Mouse (Mus musculus) left cerebral cortex, adult 2 months (tissue): ENCODE measurements around the gene Flvcr1. TPM values are rescaled to one million over a fixed set of nuclear protein-coding genes. Genes with fewer than 3 reads are reported as not detected.

Experiments
- DNase-seq, 2 experiments: peaks; one replicate each; pipeline ENCODE4 v3.0.0; 2021 to 2022; ENCODE audit warnings: low spot score in 2 of 2, mixed read lengths in 1 of 2; ENCODE audit errors: extremely low spot score in 1 of 2
- H3K27ac ChIP-seq: fragments of 200-600 bp; 2 replicates; pipeline ENCODE4 v1.8.1; 2022
- H3K4me3 ChIP-seq: fragments of 200-600 bp; 2 replicates; pipeline ENCODE4 v1.8.1; 2022
- CTCF ChIP-seq: fragments of 200-600 bp; IDR thresholded peaks from 2 replicates; pipeline ENCODE4 v1.8.1; 2022; ENCODE audit warnings: antibody characterized with exemption, mild to moderate bottlenecking, moderate library complexity
- intact Hi-C: fragments of 180-260 bp; cut with DNase I; formaldehyde crosslinking; loops from one replicate; pipeline ENCODE4 v1.15.1; 2025
- total RNA-seq, 2 experiments: library from RNA; stranded (reverse); gene quantifications; 2 replicates each; pipeline ENCODE4 v1.2.3; 2021

Flvcr1 gene
- total RNA-seq, 2 experiments from 2014 or later: 14.4 to 16.8 TPM

GRCm38 (mm10) chr1:191008707-191009106 is 17.3 kb downstream of the Flvcr1 start:
- peak; percentile 39 for TF ChIP-seq CTCF
- H3K27ac ChIP-seq: no peak overlapping the region
- H3K4me3 ChIP-seq: no peak overlapping the region
- DNase-seq: no peak
- intact Hi-C loops: no loop called here

DNA sequence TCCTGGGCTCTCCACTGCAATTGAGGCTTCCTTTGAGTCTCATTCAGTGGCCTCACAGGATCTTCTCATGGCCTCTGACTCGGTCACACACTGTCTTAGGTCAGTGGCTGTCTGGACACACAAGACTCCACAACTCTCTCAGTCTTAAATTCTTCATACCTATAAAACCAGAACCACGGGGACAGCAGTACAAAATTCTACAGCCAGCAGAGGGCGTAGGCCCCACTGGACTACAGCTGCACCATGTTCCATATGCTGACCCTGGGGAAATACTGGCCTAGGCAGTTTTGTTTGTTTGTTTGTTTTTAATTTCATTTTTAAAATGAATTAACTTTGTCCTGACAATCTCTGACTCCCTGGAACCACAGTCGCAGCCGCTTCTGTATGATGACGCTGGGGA is 23.8 kb downstream of the Flvcr1 start:
- no peak for DNase-seq
- Histone ChIP-seq H3K4me3 (no peak overlapping the region), H3K27ac (no peak overlapping the region)
- intact Hi-C loops: loop anchor here (5.0 kb wide), 1 partner anchor 75 kb away; no protein-coding TSS in a partner anchor
- TF ChIP-seq CTCF: peak; percentile 42

DNA sequence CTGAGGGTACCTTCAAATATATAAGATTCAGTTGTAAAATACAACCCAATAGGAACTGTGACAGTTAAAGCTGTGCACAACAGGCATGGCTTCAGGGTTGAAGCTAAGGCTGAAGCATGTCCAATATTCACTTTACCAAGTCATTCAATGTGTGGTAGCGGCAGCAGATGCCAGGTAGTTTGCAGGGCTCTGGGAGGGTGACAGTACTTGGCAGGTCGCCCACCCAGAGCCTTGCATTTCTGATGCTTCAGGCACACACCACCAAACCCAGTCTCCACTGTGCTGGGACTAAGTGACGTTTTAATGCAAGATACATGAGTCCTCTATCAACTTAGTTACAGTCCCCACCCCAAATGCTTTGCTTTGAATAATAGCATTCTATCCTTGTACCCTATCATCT is 25.3 kb downstream of the Flvcr1 start:
- no peak overlapping the region for H3K27ac ChIP-seq
- no peak overlapping the region for H3K4me3 ChIP-seq
- no peak for DNase-seq
- intact Hi-C loops: loop anchor here (5.0 kb wide), 1 partner anchor 77 kb away; no protein-coding TSS in a partner anchor
- TF ChIP-seq CTCF: no peak

DNA sequence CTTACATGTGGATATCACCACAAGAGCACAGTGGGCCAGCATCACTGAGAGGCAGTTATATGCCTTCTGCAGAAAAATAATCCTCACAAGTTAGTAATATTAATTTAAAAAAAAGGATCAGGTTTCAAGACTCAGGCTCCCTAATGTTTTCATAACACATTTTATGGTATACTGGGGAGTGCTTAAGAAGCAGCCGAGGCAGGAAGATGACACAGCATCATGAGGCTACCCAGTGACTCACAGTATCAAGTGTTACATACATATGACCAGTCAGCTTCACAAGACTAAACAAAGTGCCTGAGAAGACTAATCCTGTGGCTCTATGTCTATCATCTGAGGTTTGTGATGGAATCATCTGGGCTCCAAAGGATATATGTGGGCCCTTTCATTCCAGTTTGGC is 27.9 kb downstream of the Flvcr1 start:
- TF ChIP-seq CTCF: no peak
- intact Hi-C loops: no loop called here
- DNase-seq: no peak
- Histone ChIP-seq H3K27ac (no peak overlapping the region), H3K4me3 (no peak overlapping the region)

DNA sequence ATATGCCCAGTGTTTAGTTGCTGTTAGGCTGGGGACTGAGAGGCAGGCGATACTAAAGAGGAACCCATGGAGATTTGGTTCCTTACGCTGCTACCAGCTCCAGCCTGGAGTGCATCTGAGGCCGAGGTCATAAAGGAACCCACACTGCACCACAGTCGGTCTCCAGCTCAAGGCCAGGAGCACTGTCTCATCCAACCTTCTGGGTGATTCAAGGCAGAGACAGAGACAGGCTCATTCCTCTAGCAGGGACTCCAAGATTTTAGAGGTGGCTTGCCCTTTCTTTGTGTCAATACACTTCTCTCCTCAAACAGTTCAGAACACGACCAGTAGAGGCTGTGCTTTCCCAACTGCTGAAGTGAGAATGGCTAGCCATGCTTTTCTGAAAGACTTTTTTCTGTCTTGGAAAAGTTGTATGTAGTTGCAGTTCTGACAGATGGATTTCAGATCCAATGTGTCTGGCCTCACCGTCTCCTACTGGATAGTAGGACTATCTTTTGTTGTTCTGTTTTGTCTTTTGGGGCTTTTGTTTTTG is 29.5 kb downstream of the Flvcr1 start:
- TF ChIP-seq CTCF: peak; percentile 44
- H3K4me3 ChIP-seq: no peak overlapping the region
- intact Hi-C loops: no loop called here
- H3K27ac ChIP-seq: no peak overlapping the region
- DNase-seq: no peak

- no peak overlapping the region for H3K4me3 ChIP-seq
- intact Hi-C loops: no loop called here
These were observed 30.4 kb downstream of the Flvcr1 start for GRCm38 (mm10) chr1:190995548-190995947.

GRCm38 (mm10) chr1:190989437-190990082 is 36.4 kb downstream of the Flvcr1 start:
- Histone ChIP-seq H3K4me3 (no peak overlapping the region), H3K27ac (no peak overlapping the region)
- TF ChIP-seq CTCF: peak; percentile 38
- intact Hi-C loops: loop anchor here (1.0 kb wide), 1 partner anchor 45 kb away; no protein-coding TSS in a partner anchor
- DNase-seq: no peak

More at GRCm38 (mm10) chr1:190995548-190995947, 30.4 kb downstream of the Flvcr1 start:
- DNase-seq: peak; percentile 24 to 26
- TF ChIP-seq CTCF: no peak
- no peak overlapping the region for H3K27ac ChIP-seq

DNA sequence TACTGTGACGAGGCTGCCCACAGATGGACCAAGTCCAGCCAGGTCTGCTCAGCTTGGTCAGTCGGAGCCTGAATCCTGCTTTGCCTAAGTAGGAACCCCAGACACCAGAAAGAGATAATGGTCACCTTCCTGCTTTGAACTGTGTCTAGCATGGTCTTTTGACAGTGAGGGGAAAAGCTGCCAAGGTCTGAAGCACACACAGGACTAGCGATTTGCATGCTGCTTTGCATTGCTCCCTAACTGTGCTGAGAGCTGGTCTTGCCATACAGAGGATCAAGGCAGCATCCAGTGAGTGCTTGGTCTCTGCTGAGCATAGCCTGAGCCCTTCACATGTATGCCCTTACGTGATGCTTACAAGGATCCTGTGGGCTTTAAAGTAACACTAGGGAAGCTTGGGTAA is 44.5 kb downstream of the Flvcr1 start:
- intact Hi-C loops: no loop called here
- no peak overlapping the region for H3K27ac ChIP-seq

DNA sequence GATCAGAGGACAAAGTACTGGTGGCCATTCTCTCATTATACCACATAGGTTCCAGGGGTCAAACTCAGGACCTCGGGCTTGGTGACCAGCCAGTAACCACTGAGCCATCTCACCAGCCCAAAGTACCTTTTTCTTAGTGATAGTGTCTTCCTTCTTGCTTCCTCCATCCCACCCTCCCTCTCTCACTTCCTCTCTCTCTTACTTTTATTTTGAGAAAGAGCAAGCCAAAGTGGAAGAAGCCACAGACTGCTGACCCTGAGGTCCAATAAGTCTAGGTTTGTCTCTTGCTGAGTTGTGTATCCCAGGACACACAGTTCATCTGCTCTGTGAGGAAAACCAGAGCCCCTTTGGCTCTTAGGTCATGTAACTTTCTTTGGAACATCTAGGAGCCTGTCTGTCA is 45.5 kb downstream of the Flvcr1 start:
- TF ChIP-seq CTCF: no peak

More for the DNA sequence above, 44.5 kb downstream of the Flvcr1 start:
- DNase-seq: no peak
- no peak for TF ChIP-seq CTCF
- H3K4me3 ChIP-seq: no peak overlapping the region

DNA sequence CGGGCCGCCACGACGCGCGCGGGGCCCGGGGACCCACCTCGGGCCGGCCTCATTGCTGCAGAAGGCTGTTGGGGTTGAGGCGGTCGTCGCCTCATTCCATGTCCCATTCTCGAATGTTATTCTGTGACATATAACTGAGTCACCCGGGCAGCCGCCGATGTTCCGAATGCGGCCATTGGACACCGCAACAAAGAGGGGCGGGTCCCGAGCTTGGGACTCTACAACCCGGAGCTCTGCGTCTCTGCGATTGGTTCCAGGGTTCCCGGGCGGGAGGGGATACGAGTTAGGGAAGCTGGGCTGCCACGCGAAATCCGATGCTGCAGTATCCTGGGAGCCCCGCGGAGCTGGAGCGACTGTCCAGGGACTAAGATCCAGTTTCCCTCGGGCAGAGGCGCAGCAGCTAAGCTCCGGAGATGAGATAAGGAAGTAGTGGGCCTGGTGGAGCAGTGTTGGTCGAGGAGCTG is 46.8 kb downstream of the Flvcr1 start, which contains the start of gene Vash2:
Vash2 (minus strand) TSS at position 197 of the 464 bp plus-strand sequence.
- H3K4me3 ChIP-seq: peak within 1 kb of the TSS; percentile 52
- intact Hi-C loops: no loop called here
- H3K27ac ChIP-seq: no peak within 1 kb of the TSS
- TF ChIP-seq CTCF: no peak
- peak; percentile 62 to 64 for DNase-seq

More for the DNA sequence above, 45.5 kb downstream of the Flvcr1 start:
- intact Hi-C loops: no loop called here
- H3K27ac ChIP-seq: no peak overlapping the region
- H3K4me3 ChIP-seq: no peak overlapping the region
- DNase-seq: no peak

GRCm38 (mm10) chr1:190978511-190979073 is 47.4 kb downstream of the Flvcr1 start:
- H3K27ac ChIP-seq: no peak overlapping the region
- peak overlapping the region; percentile 52 for H3K4me3 ChIP-seq
- intact Hi-C loops: no loop called here
- TF ChIP-seq CTCF: no peak
- DNase-seq: no peak

GRCm38 (mm10) chr1:190978001-190978400 is 48.0 kb downstream of the Flvcr1 start:
- no peak for TF ChIP-seq CTCF
- intact Hi-C loops: no loop called here
- no peak overlapping the region for H3K27ac ChIP-seq

More at GRCm38 (mm10) chr1:190978001-190978400, 48.0 kb downstream of the Flvcr1 start:
- H3K4me3 ChIP-seq: peak overlapping the region; percentile 52
- DNase-seq: no peak
